Mouse (Mus musculus) bone marrow macrophage, adult 2 months (primary cell): Measurements from ENCODE around the gene Surf6. TPM values are rescaled to one million over a fixed set of nuclear protein-coding genes. Genes with fewer than 3 reads are reported as not detected.

Experiments
- H3K27ac ChIP-seq: 2 replicates; pipeline ENCODE4 v1.5.1; 2012; ENCODE audit warnings: low read depth, low read length; ENCODE audit not compliant: insufficient read depth
- H3K4me1 ChIP-seq: 2 replicates; pipeline ENCODE4 v1.6.1; 2012; ENCODE audit warnings: low read length; ENCODE audit not compliant: control insufficient read depth, insufficient read depth
- H3K4me3 ChIP-seq: 2 replicates; pipeline ENCODE4 v1.5.1; 2012; ENCODE audit warnings: mild to moderate bottlenecking, low read length, moderate library complexity; ENCODE audit not compliant: insufficient read depth
- CTCF ChIP-seq: IDR thresholded peaks from 2 replicates; pipeline ENCODE4 v1.5.1; 2012; ENCODE audit warnings: low read depth, mild to moderate bottlenecking, low read length, moderate library complexity
- POLR2A ChIP-seq: IDR thresholded peaks from 2 replicates; pipeline ENCODE4 v1.6.1; 2012; ENCODE audit warnings: mild to moderate bottlenecking, low read depth, low read length, borderline replicate concordance
- polyA plus RNA-seq: library from polyadenylated mRNA; stranded (reverse); fragments of >200 nt; gene quantifications from 2 replicates; pipeline ENCODE4 v1.2.4, GENCODE M21; 2012; ENCODE audit not compliant: missing spikeins, insufficient read depth, insufficient read length

The Surf6 gene
- polyA plus RNA-seq, 1 experiment, result 32.0 TPM

DNA sequence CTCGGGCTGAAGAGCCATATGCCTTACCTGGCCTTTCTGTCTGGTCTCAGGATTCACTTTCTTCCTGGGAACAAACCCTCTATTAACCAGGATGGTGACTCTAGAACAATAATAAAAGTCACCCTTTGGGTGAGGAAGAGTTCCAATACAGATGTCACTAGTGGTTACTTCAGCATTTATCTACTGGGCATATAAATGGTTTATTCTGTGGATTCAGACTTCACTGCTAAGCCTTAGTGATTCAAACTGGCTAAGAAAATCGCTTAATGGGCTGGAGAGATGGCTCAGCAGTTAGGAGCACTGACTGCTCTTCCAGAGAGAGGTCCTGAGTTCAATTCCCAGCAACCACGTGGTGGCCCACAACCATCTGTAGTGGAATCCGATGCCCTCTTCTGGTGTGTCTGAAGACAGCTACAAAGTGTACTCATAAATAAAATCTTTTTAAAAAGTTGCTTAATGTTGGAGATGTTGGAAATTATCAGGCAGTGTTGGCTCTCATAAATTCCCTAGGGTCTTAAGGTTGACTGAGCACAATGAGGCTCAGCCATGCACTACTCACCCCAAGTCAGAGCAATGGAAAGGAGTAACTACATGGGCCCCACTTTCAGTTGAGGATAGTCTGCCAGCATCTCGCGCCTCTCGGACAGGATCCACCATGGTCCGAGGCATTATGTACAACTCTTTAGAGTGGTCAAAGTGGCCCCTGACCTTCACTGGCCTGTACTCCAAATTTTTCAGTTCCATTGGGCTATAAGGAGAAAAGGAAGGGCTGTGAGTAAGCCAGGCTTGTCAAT lies 11.7 kb upstream of the Surf6 start:
- Histone ChIP-seq H3K27ac (no peak overlapping the region), H3K4me1 (peaks cover 9% of the 10 kb centered on the region), H3K4me3 (0 out of 2 replicates have a peak overlapping the region, but pooled peaks have one; percentile 1)
- TF ChIP-seq POLR2A (no peak), CTCF (no peak)

GRCm38 (mm10) chr2:26913416-26914147 lies 10.9 kb upstream of the Surf6 start:
- Histone ChIP-seq H3K27ac (no peak overlapping the region), H3K4me3 (no peak overlapping the region), H3K4me1 (peaks cover 15% of the 10 kb centered on the region)
- no peak for TF ChIP-seq POLR2A
- no peak for TF ChIP-seq CTCF

DNA sequence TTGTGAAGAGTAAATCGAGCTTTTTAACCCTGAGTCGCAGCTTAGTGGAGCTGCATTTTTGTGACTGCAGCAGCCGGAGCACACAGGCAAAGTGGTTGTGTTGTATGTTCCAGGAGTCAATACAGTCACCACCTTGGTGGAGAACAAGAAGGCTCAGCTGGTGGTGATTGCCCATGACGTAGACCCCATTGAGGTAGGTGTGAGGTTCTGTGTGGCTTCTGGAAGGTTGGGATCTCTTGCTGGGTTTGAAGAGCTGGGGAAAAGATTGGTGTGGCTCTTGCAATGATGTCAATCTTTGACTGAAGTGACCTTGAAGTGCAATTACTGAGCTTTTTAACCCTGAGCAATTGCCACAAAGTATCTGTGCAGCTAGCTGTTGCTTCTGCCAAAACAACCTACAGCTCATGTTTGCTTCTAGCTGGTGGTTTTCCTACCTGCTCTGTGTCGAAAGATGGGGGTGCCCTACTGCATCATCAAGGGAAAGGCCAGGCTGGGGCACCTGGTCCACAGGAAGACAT lies 9.6 kb upstream of the Surf6 start:
- peak overlapping the region; percentile 83 for H3K4me3 ChIP-seq
- TF ChIP-seq CTCF (no peak), POLR2A (no peak)
- H3K4me1 ChIP-seq, result peaks cover 16% of the 10 kb centered on the region
- no peak overlapping the region for H3K27ac ChIP-seq

DNA sequence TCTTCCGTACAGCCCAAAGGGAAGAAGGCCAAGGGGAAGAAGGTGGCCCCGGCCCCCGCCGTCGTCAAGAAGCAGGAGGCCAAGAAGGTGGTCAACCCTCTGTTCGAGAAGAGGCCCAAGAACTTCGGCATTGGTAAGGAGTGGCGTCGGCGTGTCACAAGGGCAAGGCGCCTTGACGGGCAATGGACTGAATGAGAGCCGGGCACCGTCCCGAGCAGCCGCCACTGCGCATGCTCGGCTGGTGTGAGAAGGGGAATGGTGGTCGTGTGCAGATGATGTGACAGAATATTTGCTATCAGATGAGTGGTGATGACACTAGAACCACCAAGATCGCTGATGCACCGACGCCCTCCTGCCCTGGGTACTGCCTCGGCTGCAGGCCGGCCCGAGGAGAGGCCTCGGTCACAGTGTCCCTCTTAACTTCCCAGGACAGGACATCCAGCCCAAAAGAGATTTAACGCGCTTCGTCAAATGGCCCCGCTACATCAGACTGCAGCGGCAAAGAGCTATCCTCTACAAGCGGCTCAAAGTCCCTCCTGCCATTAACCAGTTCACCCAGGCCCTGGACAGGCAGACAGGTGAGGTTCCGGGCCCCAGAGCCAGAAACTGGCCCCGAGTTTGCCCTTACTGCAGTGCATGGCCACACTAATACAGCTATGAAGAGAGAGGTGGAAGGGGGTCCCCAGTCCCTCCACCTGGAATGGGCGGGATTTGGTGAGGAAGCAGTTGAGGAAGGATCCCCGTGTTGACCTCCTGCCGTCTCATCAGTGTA lies 8.5 kb upstream of the Surf6 start:
- H3K4me1 ChIP-seq, result peaks cover 17% of the 10 kb centered on the region
- H3K4me3 ChIP-seq, result peak overlapping the region; percentile 83
- H3K27ac ChIP-seq, result peak overlapping the region; percentile 80
- TF ChIP-seq CTCF, result no peak
- no peak for TF ChIP-seq POLR2A

DNA sequence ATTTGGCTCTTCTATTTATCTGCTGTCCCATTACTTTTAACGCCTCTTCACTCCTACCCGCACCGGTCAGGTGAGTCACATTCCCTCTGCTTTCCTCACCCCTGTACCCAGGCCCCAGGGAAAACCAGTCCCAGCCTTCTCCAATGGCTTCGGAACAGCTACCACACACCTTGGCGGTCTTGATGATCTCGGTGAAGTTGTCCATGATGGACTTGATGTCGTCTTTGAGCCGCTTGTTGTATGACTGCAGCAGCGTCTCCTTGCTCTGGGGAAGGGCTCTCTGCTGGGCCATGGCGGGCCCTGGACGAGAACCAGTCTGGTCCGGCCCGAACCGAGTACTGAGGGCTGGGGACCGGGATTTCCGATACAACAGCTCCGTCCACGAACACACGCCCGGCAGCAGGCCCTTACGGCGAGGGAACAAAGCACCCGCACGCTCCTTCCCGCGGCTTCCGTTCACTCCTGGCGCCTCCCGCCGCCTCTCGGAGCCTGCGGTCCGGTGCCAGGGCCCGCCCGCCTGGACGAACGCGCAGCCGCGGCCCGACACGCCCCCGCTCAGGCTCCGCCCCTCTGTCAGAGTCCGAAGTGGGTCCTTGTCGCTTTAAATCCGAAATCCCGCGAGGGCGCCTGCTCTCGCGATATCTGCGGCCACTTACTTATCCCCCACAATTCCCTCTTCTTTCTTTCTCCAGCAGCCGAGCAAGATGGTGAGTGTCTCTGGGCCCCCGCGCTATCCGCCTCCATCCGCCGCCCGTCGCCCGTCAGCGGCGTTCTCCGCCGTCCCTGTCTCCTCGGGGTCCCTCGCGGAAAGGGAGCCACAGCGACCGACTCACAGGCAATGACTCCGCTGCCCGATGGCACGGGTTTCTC lies 7.7 kb upstream of the Surf6 start, which contains the start of the genes Med22 and Rpl7a:
TSS of gene Med22 (minus strand) at position 554 of the 870 bp plus-strand sequence.
TSS of gene Rpl7a (plus strand) at position 641 of the 870 bp plus-strand sequence.
- Histone ChIP-seq H3K27ac (peak within 1 kb of the TSS; percentile 80), H3K4me1 (peaks cover 17% of the 10 kb centered on the region), H3K4me3 (peak within 1 kb of the TSS; percentile 90)
- TF ChIP-seq POLR2A (peak; percentile 73; the same call in 1 of the 2 replicates), CTCF (no peak)

DNA sequence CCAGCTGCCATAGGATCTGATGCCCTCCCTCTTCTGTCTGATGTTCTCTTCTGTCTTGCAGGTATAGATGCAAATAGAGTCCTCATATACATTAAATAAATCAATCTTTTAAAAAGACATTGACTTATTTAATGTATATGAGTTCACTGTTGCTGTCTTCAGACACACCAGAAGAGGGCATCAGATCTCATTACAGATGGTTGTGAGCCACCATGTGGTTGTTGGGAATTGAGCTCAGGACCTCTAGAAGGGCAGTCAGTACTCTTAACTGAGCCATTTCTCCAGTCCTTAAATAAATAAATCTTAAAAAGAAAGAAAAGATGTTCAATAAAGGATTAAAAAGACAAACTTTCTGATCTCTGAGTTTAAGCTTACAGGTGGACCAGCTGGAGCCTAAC lies 6.7 kb upstream of the Surf6 start:
- H3K4me1 ChIP-seq, result peaks cover 14% of the 10 kb centered on the region
- peak overlapping the region; percentile 90 for H3K4me3 ChIP-seq
- peak overlapping the region; percentile 49 for H3K27ac ChIP-seq
- no peak for TF ChIP-seq CTCF
- no peak for TF ChIP-seq POLR2A

DNA sequence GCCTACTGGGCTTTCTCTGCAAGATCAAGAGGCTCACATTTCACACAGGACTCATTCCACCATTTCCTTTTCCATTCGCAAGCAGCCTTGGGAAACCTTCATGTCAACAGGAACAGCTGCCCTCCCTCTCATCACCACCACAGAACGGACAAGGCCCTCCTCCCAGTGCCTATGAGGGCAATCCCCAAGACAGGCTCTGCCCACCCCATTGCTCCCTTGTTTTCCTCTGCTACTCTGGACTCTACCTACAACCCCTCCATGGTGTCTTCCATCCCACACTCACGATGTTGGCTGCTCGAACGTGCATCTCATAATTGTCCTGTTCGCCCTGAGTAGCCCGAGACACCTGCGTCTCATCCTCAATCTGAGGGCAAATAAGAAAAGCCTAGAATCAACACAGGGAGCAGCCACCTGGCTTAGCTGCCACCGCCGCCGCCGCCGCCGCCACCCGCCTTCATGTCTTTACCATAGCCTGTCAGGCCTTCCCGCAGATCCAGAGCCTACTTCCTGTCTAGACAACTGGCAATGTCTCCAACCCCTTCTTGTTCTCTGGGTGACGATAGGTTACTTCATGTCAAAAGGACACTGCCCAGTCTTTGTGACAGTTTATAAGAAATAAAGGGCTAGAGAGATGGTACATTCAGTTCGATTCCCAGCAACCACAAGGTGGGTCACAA lies 6.2 kb upstream of the Surf6 start:
- Histone ChIP-seq H3K4me1 (peaks cover 14% of the 10 kb centered on the region), H3K27ac (no peak overlapping the region), H3K4me3 (peak overlapping the region; percentile 90)
- TF ChIP-seq POLR2A, result no peak
- TF ChIP-seq CTCF, result no peak

GRCm38 (mm10) chr2:26907109-26907508 lies 4.4 kb upstream of the Surf6 start:
- H3K4me3 ChIP-seq, result no peak overlapping the region
- H3K27ac ChIP-seq, result no peak overlapping the region
- H3K4me1 ChIP-seq, result peaks cover 14% of the 10 kb centered on the region
- no peak for TF ChIP-seq POLR2A
- TF ChIP-seq CTCF, result peak; percentile 76
